Mouse (Mus musculus): ENCODE results near the gene Usp42. TPM values are rescaled to one million over a fixed set of nuclear protein-coding genes. Genes with fewer than 3 reads are reported as not detected.

Gene Usp42
- polyA plus RNA-seq, 1 experiment from 2014 or later = 8.4 TPM

- 0 out of 2 replicates have a peak overlapping the region, but pooled peaks have one; percentile 4 for H3K27ac ChIP-seq
- H3K36me3 ChIP-seq = peaks cover 93% of the 10 kb centered on the region
- H3K4me2 ChIP-seq = no peak overlapping the region
- WGBS (ENCODE audit: insufficient replicate concordance) = 17% methylated on average over 7 of the region's 7 CpGs
- no peaks in the 10 kb centered on the region for H3K27me3 ChIP-seq (replicated peaks)
- no peaks in the 10 kb centered on the region for H3K9me3 ChIP-seq (replicated peaks)
- peak; percentile 66; the same call in 1 of the 2 replicates for ATAC-seq
- no peak overlapping the region for H3K4me3 ChIP-seq
- H3K9ac ChIP-seq = no peak overlapping the region
- H3K4me1 ChIP-seq = peaks cover 6% of the 10 kb centered on the region
Observed at GRCm38 (mm10) chr5:143711326-143711725, 20.8 kb downstream of the Usp42 start.

- no peak overlapping the region for H3K27ac ChIP-seq
Observed at GRCm38 (mm10) chr5:143706822-143707200, 25.3 kb downstream of the Usp42 start.

GRCm38 (mm10) chr5:143706030-143706821, 25.9 kb downstream of the Usp42 start:
- WGBS (ENCODE audit: insufficient replicate concordance) = 58% methylated on average over 9 of the region's 9 CpGs
- H3K9ac ChIP-seq = peak overlapping the region; percentile 12; the same call in 1 of the 2 replicates
- peak; percentile 37; the same call in 1 of the 2 replicates for ATAC-seq
- peaks cover 93% of the 10 kb centered on the region for H3K36me3 ChIP-seq
- no peaks in the 10 kb centered on the region for H3K27me3 ChIP-seq (replicated peaks)
- no peak overlapping the region for H3K4me3 ChIP-seq
- peak overlapping the region; percentile 43 for H3K27ac ChIP-seq
- peaks cover 34% of the 10 kb centered on the region for H3K4me1 ChIP-seq
- no peak overlapping the region for H3K4me2 ChIP-seq
- no peaks in the 10 kb centered on the region for H3K9me3 ChIP-seq (replicated peaks)

More at GRCm38 (mm10) chr5:143706822-143707200, 25.3 kb downstream of the Usp42 start:
- 79% methylated on average over 7 of the region's 7 CpGs for WGBS (ENCODE audit: insufficient replicate concordance)
- Histone ChIP-seq H3K4me1 (peaks cover 31% of the 10 kb centered on the region), H3K36me3 (peaks cover 92% of the 10 kb centered on the region), H3K9me3 (replicated peaks) (no peaks in the 10 kb centered on the region), H3K9ac (no peak overlapping the region), H3K27me3 (replicated peaks) (no peaks in the 10 kb centered on the region), H3K4me2 (no peak overlapping the region), H3K4me3 (no peak overlapping the region)
- no peak for ATAC-seq

- no peak for ATAC-seq
- no peaks in the 10 kb centered on the region for H3K9me3 ChIP-seq (replicated peaks)
- H3K4me2 ChIP-seq = no peak overlapping the region
- no peak overlapping the region for H3K4me3 ChIP-seq
- WGBS (ENCODE audit: insufficient replicate concordance) = 79% methylated on average over 1 of the region's 1 CpGs
- peak overlapping the region; percentile 43 for H3K27ac ChIP-seq
- no peaks in the 10 kb centered on the region for H3K27me3 ChIP-seq (replicated peaks)
- H3K36me3 ChIP-seq = peaks cover 97% of the 10 kb centered on the region
- peaks cover 40% of the 10 kb centered on the region for H3K4me1 ChIP-seq
- peak overlapping the region; percentile 12; the same call in 1 of the 2 replicates for H3K9ac ChIP-seq
Observed at GRCm38 (mm10) chr5:143705659-143705982, 26.5 kb downstream of the Usp42 start.

GRCm38 (mm10) chr5:143704875-143705658, 27.0 kb downstream of the Usp42 start:
- no peak for ATAC-seq
- Histone ChIP-seq H3K9ac (peak overlapping the region; percentile 12; the same call in 1 of the 2 replicates), H3K4me3 (no peak overlapping the region), H3K27me3 (replicated peaks) (no peaks in the 10 kb centered on the region), H3K4me2 (no peak overlapping the region), H3K4me1 (peaks cover 46% of the 10 kb centered on the region), H3K36me3 (peaks cover 94% of the 10 kb centered on the region), H3K27ac (peak overlapping the region; percentile 43), H3K9me3 (replicated peaks) (no peaks in the 10 kb centered on the region)
- WGBS (ENCODE audit: insufficient replicate concordance) = 82% methylated on average over 13 of the region's 13 CpGs

GRCm38 (mm10) chr5:143701074-143701473, 31.0 kb downstream of the Usp42 start:
- peak overlapping the region; percentile 66; the same call in 1 of the 2 replicates for H3K4me2 ChIP-seq
- 90% methylated on average over 10 of the region's 10 CpGs for whole genome bisulfite sequencing (ENCODE audit: insufficient replicate concordance)
- peaks cover 78% of the 10 kb centered on the region for H3K4me1 ChIP-seq
- no peak overlapping the region for H3K4me3 ChIP-seq
- H3K9me3 ChIP-seq (replicated peaks) = no peaks in the 10 kb centered on the region
- peaks cover 90% of the 10 kb centered on the region for H3K36me3 ChIP-seq
- no peak for ATAC-seq
- peak overlapping the region; percentile 62 for H3K9ac ChIP-seq
- no peaks in the 10 kb centered on the region for H3K27me3 ChIP-seq (replicated peaks)
- peak overlapping the region; percentile 90 for H3K27ac ChIP-seq

- WGBS (ENCODE audit: insufficient replicate concordance) = 26% methylated on average over 5 of the region's 5 CpGs
- H3K4me3 ChIP-seq = 0 out of 2 replicates have a peak overlapping the region, but pooled peaks have one; percentile 18
Observed at GRCm38 (mm10) chr5:143700247-143700646, 31.8 kb downstream of the Usp42 start.

GRCm38 (mm10) chr5:143698454-143698853, 33.6 kb downstream of the Usp42 start:
- ATAC-seq = no peak
- Histone ChIP-seq H3K4me1 (peaks cover 59% of the 10 kb centered on the region), H3K36me3 (peaks cover 90% of the 10 kb centered on the region), H3K4me3 (no peak overlapping the region), H3K4me2 (no peak overlapping the region), H3K9me3 (replicated peaks) (no peaks in the 10 kb centered on the region), H3K9ac (no peak overlapping the region), H3K27me3 (replicated peaks) (no peaks in the 10 kb centered on the region), H3K27ac (peak overlapping the region; percentile 90; the same call in 1 of the 2 replicates)
- 42% methylated on average over 4 of the region's 4 CpGs for WGBS (ENCODE audit: insufficient replicate concordance)

More at GRCm38 (mm10) chr5:143700247-143700646, 31.8 kb downstream of the Usp42 start:
- Histone ChIP-seq H3K27me3 (replicated peaks) (no peaks in the 10 kb centered on the region), H3K36me3 (peaks cover 90% of the 10 kb centered on the region), H3K9me3 (replicated peaks) (no peaks in the 10 kb centered on the region), H3K4me1 (peaks cover 74% of the 10 kb centered on the region), H3K27ac (peak overlapping the region; percentile 90), H3K9ac (peak overlapping the region; percentile 62), H3K4me2 (peak overlapping the region; percentile 66)
- ATAC-seq = peak; percentile 100

GRCm38 (mm10) chr5:143696323-143696722, 35.8 kb downstream of the Usp42 start:
- Histone ChIP-seq H3K4me2 (no peak overlapping the region), H3K27ac (peak overlapping the region; percentile 42; the same call in 1 of the 2 replicates)
- 74% methylated on average over 3 of the region's 3 CpGs for WGBS (ENCODE audit: insufficient replicate concordance)

GRCm38 (mm10) chr5:143690926-143691325, 41.2 kb downstream of the Usp42 start:
- 91% methylated on average over 5 of the region's 5 CpGs for WGBS (ENCODE audit: insufficient replicate concordance)
- no peak for ATAC-seq
- no peak overlapping the region for H3K4me2 ChIP-seq
- H3K36me3 ChIP-seq = peaks cover 97% of the 10 kb centered on the region
- H3K27ac ChIP-seq = no peak overlapping the region
- no peaks in the 10 kb centered on the region for H3K9me3 ChIP-seq (replicated peaks)
- no peak overlapping the region for H3K9ac ChIP-seq
- peaks cover 3% of the 10 kb centered on the region for H3K4me1 ChIP-seq
- H3K4me3 ChIP-seq = no peak overlapping the region
- no peaks in the 10 kb centered on the region for H3K27me3 ChIP-seq (replicated peaks)

More at GRCm38 (mm10) chr5:143696323-143696722, 35.8 kb downstream of the Usp42 start:
- H3K4me3 ChIP-seq = no peak overlapping the region
- peaks cover 90% of the 10 kb centered on the region for H3K36me3 ChIP-seq
- no peaks in the 10 kb centered on the region for H3K9me3 ChIP-seq (replicated peaks)
- no peak for ATAC-seq
- H3K4me1 ChIP-seq = peaks cover 57% of the 10 kb centered on the region
- H3K27me3 ChIP-seq (replicated peaks) = no peaks in the 10 kb centered on the region
- H3K9ac ChIP-seq = no peak overlapping the region

GRCm38 (mm10) chr5:143690392-143690791, 41.7 kb downstream of the Usp42 start:
- peaks cover 96% of the 10 kb centered on the region for H3K36me3 ChIP-seq
- H3K9ac ChIP-seq = no peak overlapping the region
- no peaks in the 10 kb centered on the region for H3K9me3 ChIP-seq (replicated peaks)
- 82% methylated on average over 9 of the region's 9 CpGs for WGBS (ENCODE audit: insufficient replicate concordance)
- no peaks in the 10 kb centered on the region for H3K4me1 ChIP-seq
- ATAC-seq = no peak
- H3K27me3 ChIP-seq (replicated peaks) = no peaks in the 10 kb centered on the region
- H3K4me2 ChIP-seq = no peak overlapping the region
- no peak overlapping the region for H3K4me3 ChIP-seq
- no peak overlapping the region for H3K27ac ChIP-seq

- Histone ChIP-seq H3K9ac (no peak overlapping the region), H3K27ac (no peak overlapping the region), H3K9me3 (replicated peaks) (no peaks in the 10 kb centered on the region), H3K4me1 (peaks cover 14% of the 10 kb centered on the region; the same call in 1 of the 2 replicates), H3K36me3 (peaks cover 81% of the 10 kb centered on the region), H3K27me3 (replicated peaks) (no peaks in the 10 kb centered on the region), H3K4me2 (no peak overlapping the region), H3K4me3 (no peak overlapping the region)
- ATAC-seq = no peak
- 82% methylated on average over 3 of the region's 3 CpGs for WGBS (ENCODE audit: insufficient replicate concordance)
Observed at GRCm38 (mm10) chr5:143687589-143687988, 44.5 kb downstream of the Usp42 start.
